Mouse (Mus musculus) limb, embryonic 11.5 days (tissue): ENCODE results near the gene Tnf. TPM values are rescaled to one million over a fixed set of nuclear protein-coding genes. Genes with fewer than 3 reads are reported as not detected.

Experiments
- ATAC-seq: fragments of 200-750 bp; cut with Nextera tagmentation; 2 replicates; pipeline ENCODE4 v1.8.0; 2017; ENCODE audit warnings: low read depth; ENCODE audit not compliant: insufficient number of reproducible peaks, low FRiP score, low TSS enrichment
- DNase-seq: peaks from one replicate; pipeline ENCODE4 v3.0.0-alpha.2; 2015; ENCODE audit warnings: low spot score
- H3K27ac ChIP-seq: fragments of 300-500 bp; sonication (generic); replicated peaks from 2 replicates; pipeline ENCODE4 v1.5.1; 2014; ENCODE audit warnings: low read depth, mild to moderate bottlenecking, low read length
- H3K27me3 ChIP-seq: fragments of 300-500 bp; sonication (generic); 2 replicates; pipeline ENCODE4 v1.6.1; 2014; ENCODE audit warnings: mild to moderate bottlenecking, low read length, mixed read lengths; ENCODE audit not compliant: control insufficient read depth, insufficient read depth
- H3K36me3 ChIP-seq: fragments of 300-500 bp; sonication (generic); 2 replicates; pipeline ENCODE4 v1.6.1; 2014; ENCODE audit warnings: mild to moderate bottlenecking, low read length, moderate library complexity, mixed read lengths; ENCODE audit not compliant: control insufficient read depth, insufficient read depth
- H3K4me1 ChIP-seq: fragments of 300-500 bp; sonication (generic); 2 replicates; pipeline ENCODE4 v1.6.1; 2014; ENCODE audit warnings: low read length, mixed read lengths; ENCODE audit not compliant: control insufficient read depth, insufficient read depth
- H3K4me2 ChIP-seq: fragments of 300-500 bp; sonication (generic); 2 replicates; pipeline ENCODE4 v1.6.1; 2014; ENCODE audit warnings: low read depth, mild to moderate bottlenecking, moderate library complexity; ENCODE audit not compliant: severe bottlenecking
- H3K4me3 ChIP-seq: fragments of 300-500 bp; sonication (generic); 2 replicates; pipeline ENCODE4 v1.5.1; 2014; ENCODE audit warnings: low read depth, low read length
- H3K9ac ChIP-seq: fragments of 300-500 bp; sonication (generic); 2 replicates; pipeline ENCODE4 v1.6.1; 2014; ENCODE audit warnings: mild to moderate bottlenecking, low read length
- H3K9me3 ChIP-seq: fragments of 300-500 bp; sonication (generic); 2 replicates; pipeline ENCODE4 v1.6.1; 2016; ENCODE audit warnings: low read length; ENCODE audit not compliant: control insufficient read depth
- WGBS: fragments of 180-500 bp; shearing (Covaris S2); extraction: QIAGEN DNeasy Blood & Tissue Kit; methylation state at CpG from one replicate; pipeline ENCODE4 v1.1.7; 2014; 5-methylcytosine and 5-hydroxymethylcytosine counted together
- polyA plus RNA-seq: library from polyadenylated mRNA; unstranded; fragments of >200 nt; fragmentation: Nextera tagmentation; extraction: Ambion mirVana; gene quantifications from 2 replicates; pipeline ENCODE4 v1.2.1, GENCODE M21; 2014

Gene Tnf
- polyA plus RNA-seq, 1 experiment from 2014 or later, result not detected

- no peaks in the 10 kb centered on the region for H3K4me1 ChIP-seq
- no peak within 1 kb of the TSS for H3K4me3 ChIP-seq
Measured at GRCm38 (mm10) chr17:35175968-35176367, 25.8 kb downstream of the Tnf start, which contains the start of gene Aif1. Aif1 (minus strand) TSS chr17:35176068.

GRCm38 (mm10) chr17:35175382-35175781 is 26.4 kb downstream of the Tnf start:
- Histone ChIP-seq H3K4me2 (no peak overlapping the region), H3K36me3 (no peaks in the 10 kb centered on the region), H3K27me3 (no peaks in the 10 kb centered on the region), H3K4me1 (no peaks in the 10 kb centered on the region), H3K9me3 (no peaks in the 10 kb centered on the region), H3K4me3 (no peak overlapping the region), H3K9ac (no peak overlapping the region), H3K27ac (no peak overlapping the region)
- ATAC-seq (no peak), DNase-seq (no peak)
- 82% methylated on average over 6 of the region's 6 CpGs for WGBS

More at GRCm38 (mm10) chr17:35175968-35176367, 25.8 kb downstream of the Tnf start, which contains the start of gene Aif1:
- no peak within 1 kb of the TSS for H3K27ac ChIP-seq
- no peaks in the 10 kb centered on the region for H3K36me3 ChIP-seq
- no peak within 1 kb of the TSS for H3K4me2 ChIP-seq
- DNase-seq, result no peak
- WGBS, result 63% methylated on average over 2 of the region's 2 CpGs
- H3K27me3 ChIP-seq, result no peaks in the 10 kb centered on the region
- no peak within 1 kb of the TSS for H3K9ac ChIP-seq
- no peak for ATAC-seq
- H3K9me3 ChIP-seq, result no peaks in the 10 kb centered on the region

GRCm38 (mm10) chr17:35174201-35174977 is 27.4 kb downstream of the Tnf start:
- 52% methylated on average over 8 of the region's 8 CpGs for WGBS
- no peak overlapping the region for H3K4me3 ChIP-seq
- peak overlapping the region; percentile 27; the same call in 1 of the 2 replicates for H3K9ac ChIP-seq
- no peak overlapping the region for H3K4me2 ChIP-seq
- no peaks in the 10 kb centered on the region for H3K9me3 ChIP-seq
- H3K36me3 ChIP-seq, result no peaks in the 10 kb centered on the region
- H3K4me1 ChIP-seq, result no peaks in the 10 kb centered on the region
- no peak for ATAC-seq
- no peaks in the 10 kb centered on the region for H3K27me3 ChIP-seq
- H3K27ac ChIP-seq, result no peak overlapping the region
- no peak for DNase-seq

DNA sequence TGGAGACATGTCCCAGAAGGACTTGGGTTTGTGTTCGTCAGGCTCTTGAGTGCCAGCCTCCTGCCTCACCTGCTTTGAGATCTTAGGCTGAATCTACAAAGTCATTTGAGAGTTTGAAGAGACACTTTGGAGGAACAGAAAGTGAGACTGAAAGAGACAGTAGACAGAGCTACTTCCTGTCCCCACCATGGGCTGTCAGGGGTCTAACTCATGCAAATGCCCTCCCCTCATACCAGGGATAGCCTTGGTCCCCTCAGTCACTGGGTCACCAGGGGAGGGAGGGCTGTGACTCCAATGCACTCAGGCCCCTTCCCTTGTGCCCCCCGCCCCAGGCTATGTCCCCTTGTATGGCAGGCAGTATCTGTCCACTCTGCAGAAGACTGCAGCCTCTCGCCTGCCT is 28.5 kb downstream of the Tnf start:
- H3K36me3 ChIP-seq, result no peaks in the 10 kb centered on the region
- H3K27ac ChIP-seq, result no peak overlapping the region; the same call in 1 of the 2 replicates

GRCm38 (mm10) chr17:35172445-35173234 is 29.2 kb downstream of the Tnf start:
- H3K9me3 ChIP-seq, result no peaks in the 10 kb centered on the region
- ATAC-seq, result no peak
- no peak for DNase-seq
- H3K4me1 ChIP-seq, result no peaks in the 10 kb centered on the region
- no peaks in the 10 kb centered on the region for H3K36me3 ChIP-seq
- no peaks in the 10 kb centered on the region for H3K27me3 ChIP-seq
- H3K27ac ChIP-seq, result no peak overlapping the region
- 71% methylated on average over 11 of the region's 11 CpGs for WGBS
- no peak overlapping the region for H3K9ac ChIP-seq
- no peak overlapping the region for H3K4me2 ChIP-seq
- no peak overlapping the region for H3K4me3 ChIP-seq

More for the DNA sequence above, 28.5 kb downstream of the Tnf start:
- Histone ChIP-seq H3K4me3 (no peak overlapping the region), H3K27me3 (no peaks in the 10 kb centered on the region), H3K9ac (no peak overlapping the region), H3K4me1 (no peaks in the 10 kb centered on the region), H3K4me2 (no peak overlapping the region), H3K9me3 (no peaks in the 10 kb centered on the region)
- DNase-seq (no peak), ATAC-seq (no peak)
- WGBS, result 61% methylated on average over 3 of the region's 3 CpGs

- H3K4me3 ChIP-seq, result no peak overlapping the region
- no peaks in the 10 kb centered on the region for H3K27me3 ChIP-seq
- H3K36me3 ChIP-seq, result no peaks in the 10 kb centered on the region
- H3K27ac ChIP-seq, result no peak overlapping the region
- no peak overlapping the region for H3K4me2 ChIP-seq
- H3K9me3 ChIP-seq, result no peaks in the 10 kb centered on the region
- DNase-seq (no peak), ATAC-seq (no peak)
- 24% methylated on average over 4 of the region's 4 CpGs for WGBS
- H3K4me1 ChIP-seq, result 0 out of 2 replicates have a peak, but pooled peaks cover 5% of the 10 kb centered on the region
- no peak overlapping the region for H3K9ac ChIP-seq
Measured at GRCm38 (mm10) chr17:35168541-35169207, 33.1 kb downstream of the Tnf start.

- no peak for DNase-seq
- Histone ChIP-seq H3K9ac (no peak overlapping the region), H3K4me2 (no peak overlapping the region), H3K27ac (no peak overlapping the region), H3K4me1 (peaks cover 5% of the 10 kb centered on the region; the same call in 1 of the 2 replicates), H3K9me3 (no peaks in the 10 kb centered on the region), H3K27me3 (no peaks in the 10 kb centered on the region), H3K4me3 (no peak overlapping the region), H3K36me3 (no peaks in the 10 kb centered on the region)
- no peak for ATAC-seq
- WGBS, result 84% methylated on average over 7 of the region's 7 CpGs
Measured at GRCm38 (mm10) chr17:35167794-35168193, 34.0 kb downstream of the Tnf start.
